Comparison of ENCODE assay signal across 7 mouse cellular contexts in genomic region chr1:93731880-93732281, GRCm38 (mm10). TPM values are rescaled to one million over a fixed set of nuclear protein-coding genes. Genes with fewer than 3 reads are reported as not detected.
DNase-seq lines count a peak whose midpoint lies in the region; ATAC-seq and TF ChIP-seq lines count a peak whose summit lies in the region.

No protein-coding gene starts in this region.

- no peak overlapping the region for H3K9ac ChIP-seq in intestine, embryonic 15.5 days

- TF ChIP-seq POLR2A in olfactory bulb, adult 2 months (IDR thresholded peaks at IDR 0.05; ENCODE audit: insufficient read depth, low read depth, low read length) = no peak

- peak; percentile 52; the same call in 1 of the 2 replicates for ATAC-seq in intestine, embryonic 15.5 days

- H3K4me3 ChIP-seq in layer of hippocampus, adult 2 months = peak overlapping the region; percentile 26; the same call in 1 of the 2 replicates
- no peak overlapping the region for H3K4me3 ChIP-seq in intestine, embryonic 15.5 days (replicated peaks)
- H3K4me3 ChIP-seq in olfactory bulb, adult 2 months (ENCODE audit: insufficient read depth, low read depth, low read length) = no peak overlapping the region

- H3K36me3 ChIP-seq in intestine, embryonic 15.5 days = no peaks in the 10 kb centered on the region

- no peak overlapping the region for H3K4me2 ChIP-seq in intestine, embryonic 15.5 days (replicated peaks)

- peak overlapping the region; percentile 46; the same call in 1 of the 2 replicates for H3K27ac ChIP-seq in layer of hippocampus, adult 2 months
- H3K27ac ChIP-seq in intestine, embryonic 15.5 days = no peak overlapping the region
- 0 out of 2 replicates have a peak overlapping the region, but pooled peaks have one; percentile 4 for H3K27ac ChIP-seq in olfactory bulb, adult 2 months (ENCODE audit: insufficient read depth, low read depth, low read length)

- 36% methylated on average over 3 of the region's 3 CpGs for WGBS in intestine, embryonic 15.5 days
- whole genome bisulfite sequencing in olfactory bulb, adult 2 months = 12% methylated on average over 3 of the region's 3 CpGs

- no peaks in the 10 kb centered on the region for H3K9me3 ChIP-seq in intestine, embryonic 15.5 days

- no peak for TF ChIP-seq CTCF in layer of hippocampus, adult 2 months (conservative IDR thresholded peaks at IDR 0.05)
- TF ChIP-seq CTCF in olfactory bulb, adult 2 months (IDR thresholded peaks at IDR 0.05; ENCODE audit: insufficient read depth, low read depth, low read length) = no peak

- no peaks in the 10 kb centered on the region for H3K4me1 ChIP-seq in intestine, embryonic 15.5 days (replicated peaks)
- H3K4me1 ChIP-seq in olfactory bulb, adult 2 months (ENCODE audit: control insufficient read depth, insufficient read depth, low read length) = peaks cover 13% of the 10 kb centered on the region

- H3K27me3 ChIP-seq in intestine, embryonic 15.5 days (replicated peaks) = no peaks in the 10 kb centered on the region

- peak in 1 of 2 experiments; percentile 16 for DNase-seq in layer of hippocampus, adult 2 months (ENCODE audit: low spot score in 2 of 2)
- no peak for DNase-seq in layer of hippocampus, adult 11-12 months (ENCODE audit: low spot score)
- peak; percentile 35 for DNase-seq in cerebellum, adult 9-11 months
- no peak for DNase-seq in thymus, postnatal 36 days
- DNase-seq in thymus, adult 18-20 months = no peak

RNA-seq across cellular contexts. Expression of gene Atg4b, which starts 19.4 kb away (rescaled TPM):
- 10 to 100 TPM; 81.6 to 85.2 TPM for total RNA-seq in layer of hippocampus, adult 2 months (2021)
- 69.4 and 79.8 TPM in 2 replicates for polyA plus RNA-seq in intestine, embryonic 15.5 days (2015; fragmentation: Nextera tagmentation; extraction: Ambion mirVana)
- polyA plus RNA-seq in olfactory bulb, adult 2 months (2012; ENCODE audit: insufficient read depth, insufficient read length, low replicate concordance, missing spikeins) = not detected in 2 replicates

RNA-seq across cellular contexts. Expression of gene Thap4, which starts 22.8 kb away (rescaled TPM):
- total RNA-seq in layer of hippocampus, adult 2 months (2021) = 10 to 100 TPM; 35.2 to 35.4 TPM
- 70.0 and 70.9 TPM in 2 replicates for polyA plus RNA-seq in intestine, embryonic 15.5 days (2015; fragmentation: Nextera tagmentation; extraction: Ambion mirVana)
- not detected in 2 replicates for polyA plus RNA-seq in olfactory bulb, adult 2 months (2012; ENCODE audit: insufficient read depth, insufficient read length, low replicate concordance, missing spikeins)

RNA-seq across cellular contexts. Expression of gene Bok, which starts 46.4 kb away (rescaled TPM):
- total RNA-seq in layer of hippocampus, adult 2 months (2021) = 10 to 100 TPM; 64.9 to 77.6 TPM
- 48.3 and 54.9 TPM in 2 replicates for polyA plus RNA-seq in intestine, embryonic 15.5 days (2015; fragmentation: Nextera tagmentation; extraction: Ambion mirVana)
- not detected in 2 replicates for polyA plus RNA-seq in olfactory bulb, adult 2 months (2012; ENCODE audit: insufficient read depth, insufficient read length, low replicate concordance, missing spikeins)

Comparison
In these comparisons a context has a peak if more than half of its experiments do, and no peak if none do; other contexts are left out.
1. RNA of gene Bok, which starts 46.4 kb away (polyA plus RNA-seq): 48.3 to 54.9 TPM in intestine, embryonic 15.5 days; not detected in olfactory bulb, adult 2 months; every median in the first group is over 10 times any median in the second.